20 mouse cellular contexts compared by ENCODE assay signal in the genomic region with DNA sequence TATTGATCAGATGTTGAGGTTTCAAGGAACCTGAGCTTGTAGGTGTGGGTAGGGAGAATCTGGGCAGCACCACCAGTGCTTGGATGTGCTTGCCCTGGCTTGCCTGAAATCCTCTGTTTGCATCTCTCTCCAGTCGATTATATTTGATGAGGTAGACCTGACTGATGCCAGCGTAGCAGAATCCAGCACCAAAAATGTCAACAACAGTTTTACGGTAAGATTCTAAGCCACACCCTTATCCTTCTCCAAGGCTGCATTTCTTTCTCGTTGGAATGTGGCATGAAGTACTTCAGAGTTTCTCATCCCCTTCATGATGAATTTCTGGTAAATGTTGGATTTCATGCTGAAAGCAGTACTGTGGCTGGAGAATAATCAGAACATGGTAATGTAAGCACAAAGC. TPM values are rescaled to one million over a fixed set of nuclear protein-coding genes. Genes with fewer than 3 reads are reported as not detected.
DNase-seq lines count a peak whose midpoint lies in the region; ATAC-seq lines count a peak whose summit lies in the region.
"Had no signal": no experiment of that assay in that cellular context is flagged by ENCODE, and none has a peak within 500 bp of the region (broad histone marks: within the 10 kb centered on the region; RNA-seq: fewer than 3 reads in every experiment).

No protein-coding gene starts in this region.

- 60% methylated on average over 4 of the region's 4 CpGs for WGBS in heart, embryonic 10.5 days
- 82% methylated on average over 4 of the region's 4 CpGs for WGBS in kidney, embryonic 15.5 days
- 87% methylated on average over 4 of the region's 4 CpGs for WGBS in kidney, embryonic 14.5 days
- WGBS in stomach, embryonic 16.5 days = 52% methylated on average over 4 of the region's 4 CpGs

- peaks cover 52% of the 10 kb centered on the region for H3K4me1 ChIP-seq in heart, embryonic 10.5 days
- H3K4me1 ChIP-seq in kidney, embryonic 15.5 days = peaks cover 40% of the 10 kb centered on the region
- peaks cover 17% of the 10 kb centered on the region for H3K4me1 ChIP-seq in kidney, embryonic 14.5 days (ENCODE audit: control insufficient read depth, insufficient read depth, low read length)
- H3K4me1 ChIP-seq in megakaryocyte, embryonic 14.5 days = peaks cover 96% of the 10 kb centered on the region
- H3K4me1 ChIP-seq in stomach, embryonic 16.5 days (ENCODE audit: control insufficient read depth, insufficient read depth, low read length) = peaks cover 37% of the 10 kb centered on the region

- peaks cover 29% of the 10 kb centered on the region for H3K36me3 ChIP-seq in heart, embryonic 10.5 days
- H3K36me3 ChIP-seq in kidney, embryonic 15.5 days = peaks cover 42% of the 10 kb centered on the region
- peaks cover 20% of the 10 kb centered on the region; the same call in 1 of the 2 replicates for H3K36me3 ChIP-seq in kidney, embryonic 14.5 days (ENCODE audit: control insufficient read depth, insufficient read depth, low read length)
- peaks cover 81% of the 10 kb centered on the region for H3K36me3 ChIP-seq in megakaryocyte, embryonic 14.5 days (replicated peaks; ENCODE audit: low read length)
- 0 out of 2 replicates have a peak, but pooled peaks cover 3% of the 10 kb centered on the region for H3K36me3 ChIP-seq in stomach, embryonic 16.5 days (ENCODE audit: control insufficient read depth, insufficient read depth, low read length)

- no peaks in the 10 kb centered on the region for H3K27me3 ChIP-seq in heart, embryonic 10.5 days (ENCODE audit: insufficient read depth, poor library complexity, severe bottlenecking)
- H3K27me3 ChIP-seq in kidney, embryonic 15.5 days = no peaks in the 10 kb centered on the region
- no peaks in the 10 kb centered on the region for H3K27me3 ChIP-seq in kidney, embryonic 14.5 days (ENCODE audit: control insufficient read depth, insufficient read depth, low read length)
- H3K27me3 ChIP-seq in megakaryocyte, embryonic 14.5 days (replicated peaks) = no peaks in the 10 kb centered on the region
- no peaks in the 10 kb centered on the region for H3K27me3 ChIP-seq in stomach, embryonic 16.5 days (ENCODE audit: control insufficient read depth, insufficient read depth, low read length)
- H3K27me3 ChIP-seq: forebrain, embryonic 15.5 days; hindbrain, embryonic 12.5 days; intestine, embryonic 15.5 days had no signal

- DNase-seq in heart, embryonic 10.5 days (ENCODE audit: low spot score) = no peak
- no peak for DNase-seq in heart, adult 11 months
- DNase-seq in left cerebral cortex, postnatal 36 days (ENCODE audit: low spot score in 2 of 2) = no peak
- DNase-seq: adrenal gland, adult 8-10 months; B cell, adult 2 months; cerebellum, adult 2 months; kidney, postnatal 25 days; right cerebral cortex, postnatal 4 days had no signal

- no peaks in the 10 kb centered on the region for H3K9me3 ChIP-seq in heart, embryonic 10.5 days
- no peaks in the 10 kb centered on the region for H3K9me3 ChIP-seq in kidney, embryonic 15.5 days (replicated peaks)
- no peaks in the 10 kb centered on the region for H3K9me3 ChIP-seq in kidney, embryonic 14.5 days (ENCODE audit: control insufficient read depth, low read length)
- no peaks in the 10 kb centered on the region for H3K9me3 ChIP-seq in megakaryocyte, embryonic 14.5 days
- no peaks in the 10 kb centered on the region for H3K9me3 ChIP-seq in stomach, embryonic 16.5 days (replicated peaks; ENCODE audit: control insufficient read depth, low read length)
- H3K9me3 ChIP-seq: forebrain, embryonic 15.5 days; G1E; hindbrain, embryonic 12.5 days; intestine, embryonic 15.5 days; limb, embryonic 10.5 days; midbrain, embryonic 10.5 days had no signal

- intact Hi-C loops in left cerebral cortex, postnatal 36 days (cut with DNase I) = no loop called here

- peak overlapping the region; percentile 79 for H3K27ac ChIP-seq in heart, embryonic 10.5 days
- H3K27ac ChIP-seq in kidney, embryonic 15.5 days = peak overlapping the region; percentile 56; the same call in 1 of the 2 replicates
- no peak overlapping the region for H3K27ac ChIP-seq in kidney, embryonic 14.5 days (ENCODE audit: low read depth, low read length)
- peak overlapping the region; percentile 43; the same call in 1 of the 2 replicates for H3K27ac ChIP-seq in stomach, embryonic 16.5 days (ENCODE audit: low read length)
- H3K27ac ChIP-seq: forebrain, embryonic 15.5 days; hindbrain, embryonic 12.5 days; intestine, embryonic 15.5 days; limb, embryonic 10.5 days; liver, embryonic 14.5 days; midbrain, embryonic 10.5 days had no signal

- H3K4me3 ChIP-seq in heart, embryonic 10.5 days = no peak overlapping the region
- H3K4me3 ChIP-seq in kidney, embryonic 15.5 days (replicated peaks) = no peak overlapping the region
- H3K4me3 ChIP-seq in kidney, embryonic 14.5 days (ENCODE audit: low read length) = no peak overlapping the region
- H3K4me3 ChIP-seq in megakaryocyte, embryonic 14.5 days (replicated peaks) = peak overlapping the region; percentile 88
- no peak overlapping the region for H3K4me3 ChIP-seq in stomach, embryonic 16.5 days (replicated peaks; ENCODE audit: low read length)
- H3K4me3 ChIP-seq: forebrain, embryonic 15.5 days; hindbrain, embryonic 12.5 days; intestine, embryonic 15.5 days; limb, embryonic 10.5 days; midbrain, embryonic 10.5 days had no signal

- H3K9ac ChIP-seq in kidney, embryonic 15.5 days = no peak overlapping the region
- H3K9ac ChIP-seq in kidney, embryonic 14.5 days (ENCODE audit: low read depth, low read length) = no peak overlapping the region
- no peak overlapping the region for H3K9ac ChIP-seq in stomach, embryonic 16.5 days (ENCODE audit: low read length)
- H3K9ac ChIP-seq: forebrain, embryonic 15.5 days; hindbrain, embryonic 12.5 days; intestine, embryonic 15.5 days; liver, embryonic 14.5 days had no signal

- ATAC-seq in kidney, embryonic 15.5 days (replicated peaks; ENCODE audit: low FRiP score) = no peak
- no peak for ATAC-seq in kidney, embryonic 14.5 days (ENCODE audit: low FRiP score, low TSS enrichment)
- ATAC-seq in megakaryocyte, adult 5-6 weeks (ENCODE audit: poor library complexity, severe bottlenecking) = no peak
- no peak for ATAC-seq in stomach, embryonic 16.5 days (ENCODE audit: insufficient read depth, low FRiP score)
- ATAC-seq: forebrain, embryonic 15.5 days; intestine, embryonic 15.5 days had no signal

- no peak overlapping the region for H3K4me2 ChIP-seq in kidney, embryonic 15.5 days
- H3K4me2 ChIP-seq in kidney, embryonic 14.5 days (replicated peaks; ENCODE audit: low read depth, low read length) = no peak overlapping the region
- H3K4me2 ChIP-seq in stomach, embryonic 16.5 days (ENCODE audit: low read depth, low read length) = no peak overlapping the region
- H3K4me2 ChIP-seq: forebrain, embryonic 15.5 days; hindbrain, embryonic 12.5 days; intestine, embryonic 15.5 days had no signal

RNA-seq across cellular contexts. Expression of a gene that starts 28.6 kb away (rescaled TPM):
- polyA plus RNA-seq in heart, embryonic 10.5 days (2016; fragmentation: Nextera tagmentation; extraction: Ambion mirVana) = 26.6 and 31.6 TPM in 2 replicates
- polyA plus RNA-seq in kidney, embryonic 15.5 days (2015; fragmentation: Nextera tagmentation; extraction: Ambion mirVana) = 30.0 and 33.6 TPM in 2 replicates
- polyA plus RNA-seq in kidney, embryonic 14.5 days (2014; fragmentation: Nextera tagmentation; extraction: Ambion mirVana) = 18.1 and 32.6 TPM in 2 replicates
- polyA plus RNA-seq in megakaryocyte, embryonic 14.5 days (2012; ENCODE audit: insufficient read depth, low replicate concordance) = 10.9 and 24.3 TPM in 2 replicates
- total RNA-seq in megakaryocyte, adult 5-6 weeks (2015) = 52.2 and 73.5 TPM in 2 replicates
- 59.7 and 63.8 TPM in 2 replicates for total RNA-seq in megakaryocyte, adult 5-6 weeks (2017)
- 30.0 and 30.7 TPM in 2 replicates for polyA plus RNA-seq in stomach, embryonic 16.5 days (2015; fragmentation: Nextera tagmentation; extraction: Ambion mirVana)
- 100 to 1,000 TPM in 1 of 2 experiments, 10 to 100 TPM in 1; 88.0 to 122 TPM for total RNA-seq in left cerebral cortex, postnatal 36 days (2021)
